Mouse (Mus musculus) thymus, adult 2 months (tissue): ENCODE results near the gene Cacnb1. TPM values are rescaled to one million over a fixed set of nuclear protein-coding genes. Genes with fewer than 3 reads are reported as not detected.

Source experiments
- DNase-seq: peaks from one replicate; pipeline ENCODE4 v3.0.0; 2021
- H3K27ac ChIP-seq: fragments of 200-500 bp; 2 replicates; pipeline ENCODE4 v1.5.1; 2012; ENCODE audit warnings: low read length, control low read depth; ENCODE audit not compliant: control insufficient read depth, insufficient read depth
- H3K27me3 ChIP-seq: fragments of 200-500 bp; 2 replicates; pipeline ENCODE4 v1.6.1; 2012; ENCODE audit warnings: mild to moderate bottlenecking, low read length, moderate library complexity, mixed read lengths; ENCODE audit not compliant: control insufficient read depth, insufficient read depth
- H3K36me3 ChIP-seq: fragments of 200-500 bp; 2 replicates; pipeline ENCODE4 v1.6.1; 2012; ENCODE audit warnings: mild to moderate bottlenecking, low read length, moderate library complexity; ENCODE audit not compliant: control insufficient read depth, insufficient read depth
- H3K4me1 ChIP-seq: fragments of 200-500 bp; replicated peaks from 2 replicates; pipeline ENCODE4 v1.6.1; 2012; ENCODE audit warnings: low read length; ENCODE audit not compliant: control insufficient read depth, insufficient read depth
- H3K4me3 ChIP-seq: fragments of 200-500 bp; 2 replicates; pipeline ENCODE4 v1.5.1; 2012; ENCODE audit warnings: mild to moderate bottlenecking, low read length, control low read depth, moderate library complexity; ENCODE audit not compliant: control insufficient read depth, insufficient read depth
- CTCF ChIP-seq: fragments of 200-500 bp; IDR thresholded peaks from 2 replicates; pipeline ENCODE4 v1.5.1; 2012; ENCODE audit warnings: mild to moderate bottlenecking, control low read depth, low read length, moderate library complexity, borderline replicate concordance; ENCODE audit not compliant: control insufficient read depth, poor library complexity, insufficient read depth; ENCODE audit errors: extremely low read depth
- POLR2A ChIP-seq: fragments of 200-500 bp; IDR thresholded peaks from 2 replicates; pipeline ENCODE4 v1.6.1; 2012; ENCODE audit warnings: mild to moderate bottlenecking, low read length, control low read depth, moderate library complexity; ENCODE audit not compliant: control insufficient read depth, poor library complexity, insufficient read depth; ENCODE audit errors: extremely low read depth
- WGBS: fragments of 180-500 bp; shearing (Covaris S2); methylation state at CpG from one replicate; pipeline ENCODE4 v1.1.7; 2018; 5-methylcytosine and 5-hydroxymethylcytosine counted together
- polyA plus RNA-seq: library from polyadenylated mRNA; depleted of rRNA; stranded (reverse); fragments of >200 nt; gene quantifications from 2 replicates; pipeline ENCODE4 v1.2.3, GENCODE M21; 2012

The Cacnb1 gene
- polyA plus RNA-seq, 1 experiment: 27.1 TPM

DNA sequence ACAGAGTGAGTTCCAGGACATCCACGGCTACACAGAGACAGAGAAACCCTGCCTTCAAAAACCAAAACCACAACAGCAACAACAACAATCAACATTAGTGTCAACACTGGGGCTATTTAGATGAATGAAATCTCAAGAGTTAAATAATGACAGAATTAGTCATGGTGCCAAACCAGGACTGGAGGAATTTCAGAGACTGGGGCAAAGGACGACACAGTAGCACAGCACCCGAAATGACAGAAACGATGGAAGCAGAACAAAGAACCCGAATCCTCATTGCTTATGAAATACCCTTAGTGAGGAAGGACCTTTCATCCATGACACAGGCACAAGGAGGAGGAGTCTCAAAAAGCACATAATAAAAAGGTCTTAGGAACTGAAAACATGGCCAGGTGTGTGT, 48.7 kb downstream of the Cacnb1 start:
- TF ChIP-seq CTCF: no peak
- TF ChIP-seq POLR2A: no peak
- Histone ChIP-seq H3K36me3 (peaks cover 18% of the 10 kb centered on the region), H3K27me3 (no peaks in the 10 kb centered on the region), H3K4me1 (peaks cover 44% of the 10 kb centered on the region), H3K4me3 (no peak overlapping the region), H3K27ac (no peak overlapping the region)
- WGBS: 95% methylated on average over 5 of the region's 5 CpGs
- no peak for DNase-seq

DNA sequence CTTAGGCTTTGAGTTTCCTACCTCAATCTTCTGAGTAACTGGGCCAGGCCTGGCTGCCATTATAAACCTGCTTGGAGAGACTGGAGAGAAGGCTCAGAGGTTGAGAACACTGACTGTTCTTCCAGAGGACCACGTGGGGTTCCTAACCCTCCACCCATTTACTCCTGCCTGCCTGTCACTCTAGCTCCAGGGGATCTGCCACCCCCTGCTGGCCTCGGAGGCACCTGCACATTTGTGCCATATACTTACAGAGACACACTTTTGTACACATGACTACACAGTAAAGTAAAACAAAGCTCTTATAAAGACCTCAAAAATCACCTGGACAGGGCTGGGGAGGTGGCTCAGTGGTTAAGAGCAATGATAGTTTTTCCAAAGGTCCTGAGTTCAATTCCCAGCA, 50.4 kb downstream of the Cacnb1 start:
- Histone ChIP-seq H3K27me3 (no peaks in the 10 kb centered on the region), H3K4me3 (no peak overlapping the region), H3K4me1 (peaks cover 31% of the 10 kb centered on the region), H3K27ac (no peak overlapping the region), H3K36me3 (peaks cover 18% of the 10 kb centered on the region)
- peak; percentile 35 for DNase-seq
- TF ChIP-seq POLR2A: no peak
- 0 out of 2 replicates have a peak, but pooled peaks have one; percentile 32 for TF ChIP-seq CTCF
- WGBS: 79% methylated on average over 2 of the region's 2 CpGs

DNA sequence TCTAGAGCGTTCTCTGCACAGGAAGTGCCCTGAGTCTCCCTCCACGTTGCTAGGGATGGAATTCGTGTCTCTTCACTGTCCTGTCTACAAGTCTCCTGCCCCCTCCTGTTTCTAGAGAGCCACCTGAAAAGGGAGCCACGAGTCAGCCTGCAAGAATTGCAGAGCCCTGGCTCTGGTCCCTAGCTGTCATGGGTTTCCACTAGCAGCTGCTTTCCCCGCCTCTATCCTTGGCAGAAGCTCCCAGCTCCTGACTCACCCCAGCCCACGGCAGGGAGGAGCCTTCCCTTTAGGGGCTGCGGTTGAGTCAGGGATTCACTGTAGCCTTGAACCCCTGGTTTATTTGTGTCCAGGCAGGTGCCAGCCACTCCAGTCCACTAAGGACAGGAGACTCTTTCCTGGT, 51.6 kb downstream of the Cacnb1 start:
- H3K4me3 ChIP-seq: no peak overlapping the region
- no peak overlapping the region; the same call in 1 of the 2 replicates for H3K27ac ChIP-seq
- no peaks in the 10 kb centered on the region for H3K27me3 ChIP-seq
- no peak for DNase-seq
- WGBS: 33% methylated on average over 7 of the region's 7 CpGs
- TF ChIP-seq POLR2A (no peak), CTCF (no peak)
- peaks cover 20% of the 10 kb centered on the region for H3K4me1 ChIP-seq
- peaks cover 8% of the 10 kb centered on the region for H3K36me3 ChIP-seq

DNA sequence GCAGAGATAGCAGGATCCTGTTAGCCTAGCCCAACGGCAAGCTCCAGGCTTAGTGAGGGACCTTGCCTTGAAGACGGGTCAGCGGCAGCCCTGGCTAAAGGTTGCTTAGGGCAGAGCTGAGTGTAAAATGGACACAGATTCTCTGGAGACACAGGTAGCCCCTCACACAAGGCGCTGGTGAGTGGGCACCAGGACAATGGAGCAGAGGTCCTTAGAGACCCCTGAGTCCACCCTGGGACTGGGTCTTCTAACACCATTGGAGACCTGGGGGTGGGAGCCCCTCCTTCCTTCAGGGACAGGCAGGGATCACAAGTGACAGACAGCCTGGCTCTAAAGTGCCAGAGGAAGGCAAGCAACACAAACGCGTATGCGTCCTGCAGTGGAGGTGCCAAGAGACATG, 52.1 kb downstream of the Cacnb1 start:
- TF ChIP-seq CTCF: no peak
- no peak for TF ChIP-seq POLR2A
- Histone ChIP-seq H3K4me3 (no peak overlapping the region), H3K36me3 (peaks cover 7% of the 10 kb centered on the region), H3K27ac (no peak overlapping the region), H3K27me3 (no peaks in the 10 kb centered on the region), H3K4me1 (peaks cover 16% of the 10 kb centered on the region)
- DNase-seq: no peak
- 90% methylated on average over 7 of the region's 7 CpGs for WGBS

DNA sequence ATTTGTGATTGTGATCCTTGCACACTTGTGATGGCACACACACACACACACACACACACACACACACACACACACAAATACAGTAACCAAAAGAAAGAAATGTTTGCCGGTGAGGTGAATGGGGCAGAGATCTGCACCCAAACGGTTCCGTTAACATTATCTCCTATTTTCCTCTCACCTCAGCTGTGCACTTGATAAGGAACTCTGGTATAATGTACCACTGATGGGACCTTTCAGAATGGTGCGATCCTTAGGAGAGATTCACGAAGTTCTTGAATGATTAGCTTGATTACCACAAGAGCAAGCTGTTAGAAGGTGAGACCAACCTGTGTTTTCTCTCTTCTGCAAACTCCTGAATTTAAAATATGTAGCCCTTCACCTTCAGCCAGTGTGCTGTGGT, 54.4 kb downstream of the Cacnb1 start:
- WGBS: 96% methylated on average over 5 of the region's 5 CpGs

DNA sequence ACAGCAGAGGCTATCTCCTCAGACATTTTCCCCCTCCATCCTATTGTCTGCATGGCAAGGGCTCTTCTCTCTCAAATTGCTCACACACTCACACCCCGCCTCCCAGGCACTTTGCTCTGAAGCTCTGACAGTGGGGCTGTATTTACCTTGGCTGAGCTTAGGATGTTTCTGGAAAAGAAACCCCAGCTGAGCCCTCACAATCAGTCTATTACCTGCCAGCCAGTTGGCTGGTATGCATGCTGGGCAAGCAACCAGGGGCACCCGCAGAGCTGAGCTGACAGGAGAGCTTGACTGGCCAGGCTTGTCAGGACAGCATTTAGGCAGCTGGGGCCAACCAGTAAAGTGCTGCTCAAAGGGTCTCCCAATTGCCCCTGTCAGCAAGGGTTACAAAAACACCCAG, 55.7 kb downstream of the Cacnb1 start:
- peaks cover 14% of the 10 kb centered on the region for H3K4me1 ChIP-seq
- no peak overlapping the region for H3K4me3 ChIP-seq
- H3K36me3 ChIP-seq: no peaks in the 10 kb centered on the region
- no peak for DNase-seq
- H3K27me3 ChIP-seq: no peaks in the 10 kb centered on the region
- 91% methylated on average over 2 of the region's 2 CpGs for WGBS
- no peak overlapping the region for H3K27ac ChIP-seq
- TF ChIP-seq CTCF: no peak

More for the DNA sequence above, 54.4 kb downstream of the Cacnb1 start:
- peaks cover 7% of the 10 kb centered on the region for H3K36me3 ChIP-seq
- H3K27ac ChIP-seq: no peak overlapping the region
- H3K4me1 ChIP-seq: peaks cover 14% of the 10 kb centered on the region
- H3K27me3 ChIP-seq: no peaks in the 10 kb centered on the region
- H3K4me3 ChIP-seq: no peak overlapping the region
- no peak for DNase-seq
- TF ChIP-seq CTCF (no peak), POLR2A (no peak)

DNA sequence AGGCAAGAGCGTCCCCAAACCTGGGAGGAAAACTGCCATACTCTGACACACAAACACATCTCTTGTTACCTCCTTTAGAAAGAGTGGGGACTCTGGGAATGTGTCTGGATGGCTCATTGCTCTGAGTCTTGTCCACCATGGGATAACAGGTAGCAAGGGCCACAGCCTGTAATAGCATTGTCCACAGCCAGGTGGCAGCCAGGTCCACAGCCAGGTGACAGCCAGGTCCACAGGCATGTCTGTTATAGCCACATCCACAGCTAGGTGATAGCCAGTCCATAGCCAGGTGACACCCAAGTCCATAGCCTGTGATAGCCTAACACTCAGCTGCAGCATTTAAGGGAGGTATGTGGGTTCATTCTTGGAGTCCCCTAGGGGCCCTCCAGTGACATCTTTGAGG, 61.9 kb downstream of the Cacnb1 start:
- H3K27me3 ChIP-seq: no peaks in the 10 kb centered on the region
- no peak overlapping the region for H3K27ac ChIP-seq
- peak; percentile 39 for DNase-seq
- 0 out of 2 replicates have a peak, but pooled peaks have one; percentile 18 for TF ChIP-seq CTCF
- no peak for TF ChIP-seq POLR2A
- no peaks in the 10 kb centered on the region for H3K36me3 ChIP-seq
- H3K4me1 ChIP-seq: peaks cover 18% of the 10 kb centered on the region
- no peak overlapping the region for H3K4me3 ChIP-seq
- WGBS: 97% methylated on average over 1 of the region's 1 CpGs
